Mouse (Mus musculus): ENCODE data around the gene Pnp2. TPM values are rescaled to one million over a fixed set of nuclear protein-coding genes. Genes with fewer than 3 reads are reported as not detected.

Pnp2 gene
- polyA plus RNA-seq, 1 experiment from 2014 or later: 0.51 TPM

GRCm38 (mm10) chr14:50981837-50982236 is 26.0 kb downstream of the Pnp2 start:
- no peaks in the 10 kb centered on the region for H3K36me3 ChIP-seq (ENCODE audit: control insufficient read depth, insufficient read depth, low read length)
- H3K27ac ChIP-seq (ENCODE audit: low read depth, low read length): no peak overlapping the region
- H3K4me1 ChIP-seq (ENCODE audit: control insufficient read depth, insufficient read depth, low read length): no peaks in the 10 kb centered on the region
- no peak overlapping the region for H3K4me3 ChIP-seq (ENCODE audit: low read depth, low read length)
- H3K27me3 ChIP-seq (ENCODE audit: control insufficient read depth, insufficient read depth, low read length): no peaks in the 10 kb centered on the region
- no peaks in the 10 kb centered on the region for H3K9me3 ChIP-seq (ENCODE audit: control insufficient read depth, low read length)
- H3K4me2 ChIP-seq (ENCODE audit: low read depth, low read length): no peak overlapping the region
- WGBS: 84% methylated on average over 5 of the region's 5 CpGs
- no peak overlapping the region for H3K9ac ChIP-seq (replicated peaks; ENCODE audit: low read depth, low read length)
- no peak for ATAC-seq (ENCODE audit: low read depth)

- no peaks in the 10 kb centered on the region for H3K9me3 ChIP-seq (ENCODE audit: control insufficient read depth, low read length)
- H3K27ac ChIP-seq (ENCODE audit: low read depth, low read length): no peak overlapping the region
- no peaks in the 10 kb centered on the region for H3K4me1 ChIP-seq (ENCODE audit: control insufficient read depth, insufficient read depth, low read length)
- H3K4me2 ChIP-seq (ENCODE audit: low read depth, low read length): no peak overlapping the region
- H3K9ac ChIP-seq (replicated peaks; ENCODE audit: low read depth, low read length): no peak overlapping the region
- no peak for ATAC-seq (ENCODE audit: low read depth)
- no peaks in the 10 kb centered on the region for H3K27me3 ChIP-seq (ENCODE audit: control insufficient read depth, insufficient read depth, low read length)
- 91% methylated on average over 2 of the region's 2 CpGs for WGBS
- H3K4me3 ChIP-seq (ENCODE audit: low read depth, low read length): no peak overlapping the region
- no peaks in the 10 kb centered on the region for H3K36me3 ChIP-seq (ENCODE audit: control insufficient read depth, insufficient read depth, low read length)
These were observed 31.9 kb downstream of the Pnp2 start for GRCm38 (mm10) chr14:50987668-50988067.

GRCm38 (mm10) chr14:50991037-50991436 is 35.2 kb downstream of the Pnp2 start:
- Histone ChIP-seq H3K9me3 (ENCODE audit: control insufficient read depth, low read length) (no peaks in the 10 kb centered on the region), H3K27ac (ENCODE audit: low read depth, low read length) (no peak overlapping the region), H3K4me2 (ENCODE audit: low read depth, low read length) (no peak overlapping the region), H3K27me3 (ENCODE audit: control insufficient read depth, insufficient read depth, low read length) (no peaks in the 10 kb centered on the region), H3K36me3 (ENCODE audit: control insufficient read depth, insufficient read depth, low read length) (no peaks in the 10 kb centered on the region), H3K4me1 (ENCODE audit: control insufficient read depth, insufficient read depth, low read length) (no peaks in the 10 kb centered on the region), H3K4me3 (ENCODE audit: low read depth, low read length) (no peak overlapping the region), H3K9ac (replicated peaks; ENCODE audit: low read depth, low read length) (no peak overlapping the region)
- no peak for ATAC-seq (ENCODE audit: low read depth)
- 90% methylated on average over 3 of the region's 3 CpGs for WGBS

GRCm38 (mm10) chr14:50997088-50997487 is 41.3 kb downstream of the Pnp2 start:
- Histone ChIP-seq H3K36me3 (ENCODE audit: control insufficient read depth, insufficient read depth, low read length) (no peaks in the 10 kb centered on the region), H3K4me1 (ENCODE audit: control insufficient read depth, insufficient read depth, low read length) (no peaks in the 10 kb centered on the region), H3K4me3 (ENCODE audit: low read depth, low read length) (no peak overlapping the region), H3K27ac (ENCODE audit: low read depth, low read length) (no peak overlapping the region), H3K9me3 (ENCODE audit: control insufficient read depth, low read length) (no peaks in the 10 kb centered on the region), H3K4me2 (ENCODE audit: low read depth, low read length) (no peak overlapping the region), H3K27me3 (ENCODE audit: control insufficient read depth, insufficient read depth, low read length) (no peaks in the 10 kb centered on the region), H3K9ac (replicated peaks; ENCODE audit: low read depth, low read length) (no peak overlapping the region)
- 80% methylated on average over 3 of the region's 3 CpGs for WGBS
- ATAC-seq (ENCODE audit: low read depth): no peak

- no peak for ATAC-seq (ENCODE audit: low read depth)
- Histone ChIP-seq H3K36me3 (ENCODE audit: control insufficient read depth, insufficient read depth, low read length) (no peaks in the 10 kb centered on the region), H3K27ac (ENCODE audit: low read depth, low read length) (no peak overlapping the region), H3K9me3 (ENCODE audit: control insufficient read depth, low read length) (no peaks in the 10 kb centered on the region), H3K27me3 (ENCODE audit: control insufficient read depth, insufficient read depth, low read length) (no peaks in the 10 kb centered on the region), H3K4me1 (ENCODE audit: control insufficient read depth, insufficient read depth, low read length) (no peaks in the 10 kb centered on the region), H3K4me3 (ENCODE audit: low read depth, low read length) (no peak overlapping the region), H3K4me2 (ENCODE audit: low read depth, low read length) (no peak overlapping the region), H3K9ac (replicated peaks; ENCODE audit: low read depth, low read length) (no peak overlapping the region)
- WGBS: 92% methylated on average over 2 of the region's 2 CpGs
These were observed 42.3 kb downstream of the Pnp2 start for GRCm38 (mm10) chr14:50997999-50998666.

- ATAC-seq (ENCODE audit: low read depth): no peak
- no peak within 1 kb of the TSS for H3K27ac ChIP-seq (ENCODE audit: low read depth, low read length)
These were observed 51.5 kb downstream of the Pnp2 start, which contains the start of gene Rnase10 for GRCm38 (mm10) chr14:51007152-51007801. Rnase10 (plus strand) TSS chr14:51007751.

GRCm38 (mm10) chr14:51007914-51008713 is 52.3 kb downstream of the Pnp2 start:
- Histone ChIP-seq H3K4me1 (ENCODE audit: control insufficient read depth, insufficient read depth, low read length) (no peaks in the 10 kb centered on the region), H3K27ac (ENCODE audit: low read depth, low read length) (no peak overlapping the region), H3K9me3 (ENCODE audit: control insufficient read depth, low read length) (no peaks in the 10 kb centered on the region), H3K4me3 (ENCODE audit: low read depth, low read length) (no peak overlapping the region), H3K27me3 (ENCODE audit: control insufficient read depth, insufficient read depth, low read length) (no peaks in the 10 kb centered on the region), H3K9ac (replicated peaks; ENCODE audit: low read depth, low read length) (no peak overlapping the region), H3K36me3 (ENCODE audit: control insufficient read depth, insufficient read depth, low read length) (no peaks in the 10 kb centered on the region), H3K4me2 (ENCODE audit: low read depth, low read length) (no peak overlapping the region)
- no peak for ATAC-seq (ENCODE audit: low read depth)
- 84% methylated on average over 13 of the region's 13 CpGs for WGBS

More at GRCm38 (mm10) chr14:51007152-51007801, 51.5 kb downstream of the Pnp2 start, which contains the start of gene Rnase10:
- no peaks in the 10 kb centered on the region for H3K9me3 ChIP-seq (ENCODE audit: control insufficient read depth, low read length)
- no peak within 1 kb of the TSS for H3K4me2 ChIP-seq (ENCODE audit: low read depth, low read length)
- no peaks in the 10 kb centered on the region for H3K36me3 ChIP-seq (ENCODE audit: control insufficient read depth, insufficient read depth, low read length)
- H3K4me1 ChIP-seq (ENCODE audit: control insufficient read depth, insufficient read depth, low read length): no peaks in the 10 kb centered on the region
- 92% methylated on average over 8 of the region's 8 CpGs for WGBS
- no peak within 1 kb of the TSS for H3K4me3 ChIP-seq (ENCODE audit: low read depth, low read length)
- H3K9ac ChIP-seq (replicated peaks; ENCODE audit: low read depth, low read length): no peak within 1 kb of the TSS
- H3K27me3 ChIP-seq (ENCODE audit: control insufficient read depth, insufficient read depth, low read length): no peaks in the 10 kb centered on the region

GRCm38 (mm10) chr14:51008781-51009180 is 53.0 kb downstream of the Pnp2 start:
- no peaks in the 10 kb centered on the region for H3K9me3 ChIP-seq (ENCODE audit: control insufficient read depth, low read length)

GRCm38 (mm10) chr14:51009572-51009971 is 53.8 kb downstream of the Pnp2 start:
- 87% methylated on average over 6 of the region's 6 CpGs for WGBS
- H3K4me3 ChIP-seq (ENCODE audit: low read depth, low read length): no peak overlapping the region
- no peaks in the 10 kb centered on the region for H3K9me3 ChIP-seq (ENCODE audit: control insufficient read depth, low read length)
- ATAC-seq (ENCODE audit: low read depth): no peak
- H3K27ac ChIP-seq (ENCODE audit: low read depth, low read length): no peak overlapping the region
- no peak overlapping the region for H3K4me2 ChIP-seq (ENCODE audit: low read depth, low read length)
- no peaks in the 10 kb centered on the region for H3K27me3 ChIP-seq (ENCODE audit: control insufficient read depth, insufficient read depth, low read length)
- no peaks in the 10 kb centered on the region for H3K36me3 ChIP-seq (ENCODE audit: control insufficient read depth, insufficient read depth, low read length)
- no peaks in the 10 kb centered on the region for H3K4me1 ChIP-seq (ENCODE audit: control insufficient read depth, insufficient read depth, low read length)
- H3K9ac ChIP-seq (replicated peaks; ENCODE audit: low read depth, low read length): no peak overlapping the region

More at GRCm38 (mm10) chr14:51008781-51009180, 53.0 kb downstream of the Pnp2 start:
- no peak overlapping the region for H3K4me3 ChIP-seq (ENCODE audit: low read depth, low read length)
- H3K9ac ChIP-seq (replicated peaks; ENCODE audit: low read depth, low read length): no peak overlapping the region
- no peak overlapping the region for H3K27ac ChIP-seq (ENCODE audit: low read depth, low read length)
- WGBS: 87% methylated on average over 4 of the region's 4 CpGs
- no peak overlapping the region for H3K4me2 ChIP-seq (ENCODE audit: low read depth, low read length)
- ATAC-seq (ENCODE audit: low read depth): no peak
- no peaks in the 10 kb centered on the region for H3K36me3 ChIP-seq (ENCODE audit: control insufficient read depth, insufficient read depth, low read length)
- no peaks in the 10 kb centered on the region for H3K4me1 ChIP-seq (ENCODE audit: control insufficient read depth, insufficient read depth, low read length)
- H3K27me3 ChIP-seq (ENCODE audit: control insufficient read depth, insufficient read depth, low read length): no peaks in the 10 kb centered on the region

All from neural tube, embryonic 14.5 days (tissue).